Mouse (Mus musculus) CH12.LX (cell line): ENCODE results near the gene Mrpl38. TPM values are rescaled to one million over a fixed set of nuclear protein-coding genes. Genes with fewer than 3 reads are reported as not detected.

Source experiments
- DNase-seq: peaks from one replicate; pipeline ENCODE4 v3.0.0-alpha.2; 2013; ENCODE audit errors: extremely low read depth
- H3K27ac ChIP-seq: 2 replicates; pipeline ENCODE4 v1.5.1; 2012; ENCODE audit warnings: low read depth, mild to moderate bottlenecking, control low read depth, moderate library complexity; ENCODE audit not compliant: insufficient read depth
- H3K27me3 ChIP-seq: replicated peaks from 2 replicates; pipeline ENCODE3; 2012; ENCODE audit warnings: inconsistent platforms
- H3K36me3 ChIP-seq, 2 experiments: replicated peaks in 1 of 2; 2 replicates each; pipeline versions ENCODE3 to v1.6.1; 2012; ENCODE audit warnings: inconsistent platforms in 1 of 2, low read length in 1 of 2, mild to moderate bottlenecking in 1 of 2, mixed read lengths in 1 of 2, moderate library complexity in 1 of 2; ENCODE audit not compliant: control insufficient read depth in 1 of 2, insufficient read depth in 1 of 2
- H3K4me1 ChIP-seq, 2 experiments: 2 replicates each; pipeline ENCODE4 v1.6.1; 2012; ENCODE audit warnings: inconsistent platforms in 1 of 2, moderate library complexity in 1 of 2; ENCODE audit not compliant: insufficient read depth in 2 of 2, control insufficient read depth in 1 of 2
- H3K4me2 ChIP-seq: 2 replicates; pipeline ENCODE4 v1.6.1; 2012; ENCODE audit warnings: low read depth, mild to moderate bottlenecking, control low read depth; ENCODE audit not compliant: poor library complexity, insufficient read depth, severe bottlenecking
- H3K4me3 ChIP-seq, 3 experiments: fragments of 150-350 bp in 1 of 3; sonication (generic) in 1 of 3; replicated peaks in 1 of 3; 2 replicates each; pipeline versions ENCODE3 to v1.5.1; 2011 to 2012; ENCODE audit warnings: low read depth in 2 of 3, low read length in 2 of 3, mild to moderate bottlenecking in 2 of 3, moderate library complexity in 2 of 3, control low read depth in 1 of 3, improper control_type of control experiment in 1 of 3, inconsistent platforms in 1 of 3, mixed read lengths in 1 of 3; ENCODE audit not compliant: poor library complexity in 1 of 3
- H3K79me2 ChIP-seq: replicated peaks from 2 replicates; pipeline ENCODE4 v1.6.1; 2012; ENCODE audit warnings: mild to moderate bottlenecking, moderate library complexity; ENCODE audit not compliant: control insufficient read depth, poor library complexity, insufficient read depth, severe bottlenecking; ENCODE audit errors: extremely low read depth
- H3K9ac ChIP-seq: 2 replicates; pipeline ENCODE4 v1.6.1; 2012; ENCODE audit warnings: low read depth, mild to moderate bottlenecking, control low read depth, moderate library complexity; ENCODE audit not compliant: insufficient read depth
- H3K9me3 ChIP-seq: replicated peaks from 2 replicates; pipeline ENCODE3; 2012; ENCODE audit warnings: low read length, inconsistent platforms, mixed read lengths
- CHD1 ChIP-seq: IDR thresholded peaks from 2 replicates; pipeline ENCODE4 v1.6.1; 2012; ENCODE audit warnings: low read depth, low read length, improper control_type of control experiment, inconsistent platforms
- ETS1 ChIP-seq: conservative IDR thresholded peaks from 2 replicates; pipeline ENCODE4 v1.6.1; 2012; ENCODE audit warnings: low read depth, mild to moderate bottlenecking, inconsistent platforms, low read length, improper control_type of control experiment, moderate library complexity
- GABPA ChIP-seq: IDR thresholded peaks from 2 replicates; pipeline ENCODE4 v1.6.1; 2012; ENCODE audit warnings: low read depth, low read length, improper control_type of control experiment, inconsistent platforms; ENCODE audit not compliant: insufficient replicate concordance
- IRF4 ChIP-seq: IDR thresholded peaks from 2 replicates; pipeline ENCODE4 v1.6.1; 2014; ENCODE audit warnings: low read depth, mild to moderate bottlenecking, inconsistent platforms, low read length, improper control_type of control experiment
- MEF2A ChIP-seq: IDR thresholded peaks from 2 replicates; pipeline ENCODE4 v1.6.1; 2014; ENCODE audit warnings: low read depth, mild to moderate bottlenecking, inconsistent platforms, low read length, improper control_type of control experiment, borderline replicate concordance
- MXI1 ChIP-seq: IDR thresholded peaks from 2 replicates; pipeline ENCODE4 v1.6.1; 2011; ENCODE audit warnings: mild to moderate bottlenecking, low read depth, low read length, improper control_type of control experiment
- MYC ChIP-seq: IDR thresholded peaks from 2 replicates; pipeline ENCODE4 v1.6.1; 2011; ENCODE audit warnings: low read depth, mild to moderate bottlenecking, improper control_type of control experiment, low read length
- NRF1 ChIP-seq: IDR thresholded peaks from 2 replicates; pipeline ENCODE4 v1.6.1; 2014; ENCODE audit warnings: low read depth, mild to moderate bottlenecking, inconsistent platforms, low read length, improper control_type of control experiment, moderate library complexity
- SIN3A ChIP-seq: IDR thresholded peaks from 2 replicates; pipeline ENCODE4 v1.6.1; 2012; ENCODE audit warnings: low read length, improper control_type of control experiment, inconsistent platforms
- TBP ChIP-seq: conservative IDR thresholded peaks from 2 replicates; pipeline ENCODE4 v1.6.1; 2011; ENCODE audit warnings: low read depth, low read length, improper control_type of control experiment
- USF1 ChIP-seq: IDR thresholded peaks from 2 replicates; pipeline ENCODE4 v1.6.1; 2014; ENCODE audit warnings: low read depth, mild to moderate bottlenecking, inconsistent platforms, low read length, improper control_type of control experiment
- dilution Hi-C: fragments of 300-500 bp; cut with MboI; formaldehyde crosslinking; loops from 2 replicates; pipeline ENCODE4 v1.14.3; 2020; ENCODE audit warnings: low sequenced_read_pairs; ENCODE audit not compliant: extremely low pct_unique_long_range_greater_than_20kb, extremely low pct_ligation_motif_present
- in situ Hi-C: fragments of 300-500 bp; cut with MboI; formaldehyde crosslinking; loops from 3 replicates; pipeline ENCODE4 v1.14.3; 2019; ENCODE audit warnings: low sequenced_read_pairs, low pct_ligation_motif_present, low pct_unique_long_range_greater_than_20kb, mixed read lengths
- polyA plus RNA-seq: library from polyadenylated mRNA; unstranded; fragments of >175 nt; gene quantifications from 2 replicates; pipeline ENCODE4 v1.2.1, GENCODE M21; 2012; ENCODE audit warnings: low read depth; ENCODE audit not compliant: insufficient read length
- total RNA-seq, 2 experiments: library from RNA; depleted of rRNA; stranded (reverse); fragments of 300-350 nt in 1 of 2; fragments of >200 nt in 1 of 2; gene quantifications; 2 replicates each; pipeline ENCODE4 v1.2.3; 2012 to 2014

Mrpl38 gene
- total and polyA plus RNA-seq, 3 experiments = 109 to 188 (median 157) TPM

DNA sequence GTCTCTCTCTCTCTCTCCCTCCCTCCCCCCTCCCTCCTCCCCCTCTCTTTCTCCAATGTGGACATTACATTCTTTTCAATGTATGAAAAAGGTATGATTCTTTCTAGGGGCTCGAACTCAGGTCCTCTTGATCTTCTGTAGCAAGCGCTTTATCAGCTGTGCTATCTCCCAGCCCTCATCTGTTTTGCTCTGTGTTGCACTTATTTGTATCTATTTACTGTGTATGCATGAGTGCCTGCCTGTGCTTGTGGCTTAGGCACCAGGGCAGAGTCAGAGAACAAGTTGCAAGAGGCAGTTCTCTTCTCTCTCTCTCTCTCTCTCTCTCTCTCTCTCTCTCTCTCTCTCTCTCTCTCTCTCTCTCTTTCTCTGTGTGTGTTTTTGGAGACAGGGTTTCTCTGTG lies 33.6 kb downstream of the Mrpl38 start:
- TF ChIP-seq MXI1 (no peak), CHD1 (no peak), TBP (no peak), MYC (no peak), USF1 (no peak), SIN3A (no peak), NRF1 (no peak)
- H3K36me3 ChIP-seq = no peaks in the 10 kb centered on the region
- no peak overlapping the region for H3K27ac ChIP-seq
- DNase-seq = no peak
- H3K4me3 ChIP-seq = no peak overlapping the region
- dilution Hi-C loops (no loop called here), in situ Hi-C loops (no loop called here)
- H3K9me3 ChIP-seq = peaks cover 8% of the 10 kb centered on the region
- no peak overlapping the region for H3K9ac ChIP-seq
- H3K27me3 ChIP-seq = no peaks in the 10 kb centered on the region
- no peak overlapping the region for H3K4me2 ChIP-seq
- peaks cover 18 to 27% of the 10 kb centered on the region in 2 experiments for H3K4me1 ChIP-seq
- no peaks in the 10 kb centered on the region for H3K79me2 ChIP-seq

DNA sequence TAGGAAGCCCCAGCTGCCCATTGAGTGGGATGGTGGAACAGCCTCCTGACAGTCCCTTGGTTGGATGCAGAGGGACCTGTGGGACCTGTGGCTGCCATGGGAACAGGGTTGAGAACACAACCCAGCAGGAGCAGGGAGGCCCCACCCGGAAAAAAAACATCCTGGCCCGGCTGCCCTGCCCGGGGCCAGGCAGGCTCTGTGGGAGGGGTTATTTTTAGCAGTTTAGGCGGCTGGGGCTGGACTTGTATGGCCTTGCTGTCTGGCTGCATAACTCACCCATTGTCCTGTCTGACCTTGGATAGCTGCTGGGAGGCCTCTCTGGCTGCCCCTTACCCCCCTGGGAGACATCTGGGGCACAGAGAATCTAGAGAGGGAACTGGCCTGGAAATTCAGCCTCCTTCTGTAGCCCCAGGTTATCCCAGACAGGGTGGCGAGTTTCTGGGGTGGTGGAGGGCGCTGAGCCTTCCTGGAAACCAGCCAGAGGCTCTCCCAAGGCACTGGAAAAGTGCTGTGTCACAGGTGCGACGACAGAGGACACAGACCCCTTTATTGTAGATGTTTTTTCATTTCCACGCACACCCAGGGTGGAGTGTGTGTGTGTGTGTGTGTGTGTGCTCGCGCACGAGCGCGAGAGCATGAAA lies 34.5 kb downstream of the Mrpl38 start:
- 0 out of 2 replicates have a peak overlapping the region, but pooled peaks have one; percentile 13 for H3K4me2 ChIP-seq

DNA sequence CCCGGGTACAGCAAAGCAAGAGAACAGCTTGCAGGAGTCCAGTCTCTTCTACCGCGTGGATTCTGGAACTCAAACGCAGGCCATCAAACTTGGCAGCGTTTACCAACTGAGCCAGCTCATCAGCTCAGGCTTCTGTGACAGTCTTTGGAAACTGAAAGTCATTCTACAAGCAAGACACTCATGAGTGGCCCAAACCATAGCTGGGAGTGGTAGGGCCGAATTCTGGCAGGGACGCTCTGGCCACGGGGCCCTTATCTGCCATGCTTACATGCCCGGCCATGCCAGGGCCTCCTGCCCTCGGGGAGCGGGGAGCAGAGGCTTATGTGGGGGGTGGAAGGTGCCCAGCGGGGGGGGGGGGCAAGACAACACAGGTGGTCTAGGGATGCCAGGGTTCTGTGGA lies 35.1 kb downstream of the Mrpl38 start:
- no peak overlapping the region for H3K9ac ChIP-seq
- no peak for DNase-seq
- in situ Hi-C loops = no loop called here
- H3K9me3 ChIP-seq = no peaks in the 10 kb centered on the region
- H3K79me2 ChIP-seq = no peaks in the 10 kb centered on the region
- dilution Hi-C loops = no loop called here
- no peak overlapping the region for H3K27ac ChIP-seq
- no peak overlapping the region for H3K4me3 ChIP-seq
- peaks cover 4% of the 10 kb centered on the region for H3K27me3 ChIP-seq
- no peak overlapping the region for H3K4me2 ChIP-seq
- TF ChIP-seq GABPA (no peak), IRF4 (0 out of 2 replicates have a peak, but pooled peaks have one; percentile 8)
- H3K36me3 ChIP-seq = no peaks in the 10 kb centered on the region
- H3K4me1 ChIP-seq = peaks cover 18 to 27% of the 10 kb centered on the region in 2 experiments

More for the DNA sequence above, 34.5 kb downstream of the Mrpl38 start:
- DNase-seq = no peak
- Histone ChIP-seq H3K36me3 (no peaks in the 10 kb centered on the region), H3K27ac (no peak overlapping the region), H3K4me3 (no peak overlapping the region), H3K9ac (no peak overlapping the region), H3K4me1 (peaks cover 18 to 27% of the 10 kb centered on the region in 2 experiments), H3K27me3 (peaks cover 2% of the 10 kb centered on the region), H3K79me2 (no peaks in the 10 kb centered on the region), H3K9me3 (no peaks in the 10 kb centered on the region)
- no peak for TF ChIP-seq ETS1
- TF ChIP-seq MEF2A = peak; percentile 65; the same call in 1 of the 2 replicates
- dilution Hi-C loops (no loop called here), in situ Hi-C loops (no loop called here)
